Mouse (Mus musculus): ENCODE results near the gene Oard1.

Gene Oard1

GRCm38 (mm10) chr17:48437421-48437911, 27.7 kb downstream of the Oard1 start:
- peak; percentile 94 for DNase-seq

- DNase-seq, result no peak
Measured at GRCm38 (mm10) chr17:48442745-48443457, 33.1 kb downstream of the Oard1 start.

- no peak for DNase-seq
Measured at GRCm38 (mm10) chr17:48443542-48444145, 33.8 kb downstream of the Oard1 start.

GRCm38 (mm10) chr17:48447675-48448074, 37.9 kb downstream of the Oard1 start:
- no peak for DNase-seq

GRCm38 (mm10) chr17:48450666-48451352, 41.0 kb downstream of the Oard1 start:
- no peak for DNase-seq

- no peak for DNase-seq
Measured at GRCm38 (mm10) chr17:48451353-48451675, 41.5 kb downstream of the Oard1 start, which contains the start of gene Tspo2. Tspo2 (minus strand) TSS chr17:48451522.

- DNase-seq, result no peak
Measured at GRCm38 (mm10) chr17:48451753-48452444, 42.1 kb downstream of the Oard1 start.

- no peak for DNase-seq
Measured at GRCm38 (mm10) chr17:48453489-48453888, 43.7 kb downstream of the Oard1 start.

- no peak for DNase-seq
Measured at GRCm38 (mm10) chr17:48454190-48454589, 44.4 kb downstream of the Oard1 start.

GRCm38 (mm10) chr17:48454688-48455087, 44.9 kb downstream of the Oard1 start, which contains the start of gene Unc5cl:
Unc5cl (plus strand) TSS chr17:48454901.
- DNase-seq, result no peak

GRCm38 (mm10) chr17:48455955-48456354, 46.1 kb downstream of the Oard1 start:
- no peak for DNase-seq

- no peak for DNase-seq
Measured at GRCm38 (mm10) chr17:48457971-48458653, 48.3 kb downstream of the Oard1 start.

- no peak for DNase-seq
Measured at GRCm38 (mm10) chr17:48462096-48462495, 52.3 kb downstream of the Oard1 start.

- DNase-seq, result no peak
Measured at GRCm38 (mm10) chr17:48463391-48463790, 53.6 kb downstream of the Oard1 start.
